Mouse (Mus musculus): ENCODE results near the gene Gm9945. TPM values are rescaled to one million over a fixed set of nuclear protein-coding genes. Genes with fewer than 3 reads are reported as not detected.
A peak's percentile ranks its signal among the peaks of the same experiment; 100 is the strongest.

The Gm9945 gene
- polyA plus RNA-seq, 1 experiment from 2014 or later, result not detected

DNA sequence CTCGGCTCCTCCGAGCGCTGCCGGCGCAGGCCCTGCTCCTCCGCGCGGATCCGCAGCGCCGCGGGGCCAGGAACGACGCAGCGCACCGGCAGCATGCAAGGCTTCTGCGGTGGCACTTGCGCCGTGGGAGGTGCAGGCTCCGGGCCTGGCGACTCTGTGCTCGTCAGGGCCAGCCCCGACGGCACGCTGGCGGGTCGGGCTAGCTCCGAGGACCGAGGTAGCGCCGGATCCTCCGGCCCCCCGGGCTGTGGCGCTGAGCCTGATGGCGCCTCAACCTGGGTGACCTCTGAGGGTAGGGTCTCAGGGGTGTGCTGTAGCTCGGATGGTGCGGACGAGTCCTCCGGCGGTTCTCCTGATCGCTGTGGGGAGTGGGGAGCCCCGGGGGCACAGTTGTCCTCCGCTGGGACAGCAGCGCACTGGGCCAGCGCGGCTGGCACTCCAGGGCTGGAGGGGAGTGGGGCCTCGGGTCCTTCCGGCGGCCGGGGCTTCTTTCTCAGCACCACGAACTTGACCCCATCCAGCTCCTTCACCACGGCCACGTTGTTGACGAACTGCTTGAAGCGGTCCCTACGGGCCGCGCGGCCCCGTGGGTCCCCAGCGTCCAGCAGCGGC is 689 bp upstream of the Gm9945 start:
- Histone ChIP-seq H3K4me3 (peak overlapping the region; percentile 55), H3K4me1 (replicated peaks) (peaks cover 19% of the 10 kb centered on the region), H3K27me3 (replicated peaks) (peaks cover 65% of the 10 kb centered on the region), H3K9me3 (replicated peaks) (no peaks in the 10 kb centered on the region), H3K4me2 (peak overlapping the region; percentile 88), H3K36me3 (no peaks in the 10 kb centered on the region), H3K27ac (ENCODE audit: poor library complexity, severe bottlenecking) (no peak overlapping the region), H3K9ac (peak overlapping the region; percentile 54)
- ATAC-seq (ENCODE audit: insufficient number of reproducible peaks, low FRiP score), result peak; percentile 35; the same call in 1 of the 2 replicates
- WGBS, result under 1% methylated on average over 62 of the region's 62 CpGs

GRCm38 (mm10) chr11:53481088-53481730 is 1.2 kb downstream of the Gm9945 start:
- Histone ChIP-seq H3K27ac (ENCODE audit: poor library complexity, severe bottlenecking) (no peak overlapping the region), H3K4me2 (no peak overlapping the region), H3K9me3 (replicated peaks) (no peaks in the 10 kb centered on the region), H3K9ac (no peak overlapping the region), H3K36me3 (no peaks in the 10 kb centered on the region), H3K4me3 (no peak overlapping the region), H3K27me3 (replicated peaks) (peaks cover 52% of the 10 kb centered on the region), H3K4me1 (replicated peaks) (peaks cover 19% of the 10 kb centered on the region)
- ATAC-seq (ENCODE audit: insufficient number of reproducible peaks, low FRiP score), result peak; percentile 37; the same call in 1 of the 2 replicates
- 66% methylated on average over 4 of the region's 4 CpGs for WGBS

- no peak overlapping the region for H3K4me2 ChIP-seq
- H3K36me3 ChIP-seq, result no peaks in the 10 kb centered on the region
- 52% methylated on average over 9 of the region's 9 CpGs for WGBS
- H3K4me3 ChIP-seq, result no peak overlapping the region
- no peak overlapping the region for H3K9ac ChIP-seq
- H3K9me3 ChIP-seq (replicated peaks), result no peaks in the 10 kb centered on the region
- peaks cover 57% of the 10 kb centered on the region for H3K27me3 ChIP-seq (replicated peaks)
- no peak; the same call in 1 of the 2 replicates for ATAC-seq (ENCODE audit: insufficient number of reproducible peaks, low FRiP score)
- H3K27ac ChIP-seq (ENCODE audit: poor library complexity, severe bottlenecking), result no peak overlapping the region
- H3K4me1 ChIP-seq (replicated peaks), result peaks cover 28% of the 10 kb centered on the region
Observed at GRCm38 (mm10) chr11:53483159-53483891, 3.4 kb downstream of the Gm9945 start.

DNA sequence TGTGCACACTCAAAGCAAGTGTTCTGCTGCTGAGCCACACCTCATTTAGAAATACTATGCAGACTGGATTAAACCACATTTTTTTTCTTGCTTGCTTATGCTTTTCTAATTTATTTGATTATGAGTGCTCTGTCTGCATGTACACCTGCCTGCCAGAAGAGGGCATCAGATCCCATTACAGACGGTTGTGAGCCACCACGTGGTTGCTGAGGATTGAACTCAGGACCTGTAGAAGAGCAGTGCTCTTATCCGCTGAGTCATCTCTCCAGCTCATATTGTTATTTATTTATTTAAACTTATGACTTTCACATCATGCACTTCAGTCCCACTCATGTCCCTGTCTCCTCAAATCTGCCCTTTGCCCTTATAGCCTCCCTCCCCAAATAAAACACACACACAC is 5.8 kb downstream of the Gm9945 start:
- Histone ChIP-seq H3K27ac (ENCODE audit: poor library complexity, severe bottlenecking) (no peak overlapping the region), H3K27me3 (replicated peaks) (peaks cover 35% of the 10 kb centered on the region), H3K4me1 (replicated peaks) (peaks cover 11% of the 10 kb centered on the region), H3K9ac (no peak overlapping the region), H3K4me2 (no peak overlapping the region), H3K36me3 (no peaks in the 10 kb centered on the region), H3K9me3 (replicated peaks) (no peaks in the 10 kb centered on the region), H3K4me3 (no peak overlapping the region)
- WGBS, result 43% methylated on average over 3 of the region's 3 CpGs
- ATAC-seq (ENCODE audit: insufficient number of reproducible peaks, low FRiP score), result no peak

DNA sequence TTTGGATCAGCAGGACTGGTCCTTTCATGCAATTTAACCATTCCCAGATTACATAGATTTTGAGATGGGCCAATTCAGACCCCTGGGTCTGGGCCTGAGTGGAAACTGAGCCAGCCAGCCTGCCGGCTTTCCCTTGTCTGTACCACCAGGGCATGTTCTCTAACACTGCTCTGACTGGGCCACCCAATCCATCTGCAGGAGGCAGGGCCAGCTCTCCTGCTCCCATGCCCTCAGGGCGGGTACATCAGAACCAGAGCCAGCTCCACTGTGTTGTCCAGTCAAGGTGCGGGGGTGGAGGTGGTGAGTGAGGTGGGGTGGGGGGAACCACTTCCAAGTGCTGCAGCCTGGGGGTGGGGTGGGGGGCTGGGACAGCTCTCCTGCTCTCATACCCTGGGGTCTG is 6.4 kb downstream of the Gm9945 start:
- Histone ChIP-seq H3K4me3 (no peak overlapping the region), H3K27ac (ENCODE audit: poor library complexity, severe bottlenecking) (no peak overlapping the region), H3K9me3 (replicated peaks) (no peaks in the 10 kb centered on the region), H3K4me1 (replicated peaks) (peaks cover 11% of the 10 kb centered on the region), H3K9ac (no peak overlapping the region), H3K4me2 (no peak overlapping the region), H3K36me3 (no peaks in the 10 kb centered on the region), H3K27me3 (replicated peaks) (peaks cover 31% of the 10 kb centered on the region)
- no peak for ATAC-seq (ENCODE audit: insufficient number of reproducible peaks, low FRiP score)
- WGBS, result 70% methylated on average over 3 of the region's 3 CpGs

GRCm38 (mm10) chr11:53486822-53487594 is 7.0 kb downstream of the Gm9945 start:
- Histone ChIP-seq H3K36me3 (no peaks in the 10 kb centered on the region), H3K4me1 (replicated peaks) (peaks cover 15% of the 10 kb centered on the region), H3K27ac (ENCODE audit: poor library complexity, severe bottlenecking) (no peak overlapping the region), H3K9me3 (replicated peaks) (no peaks in the 10 kb centered on the region), H3K27me3 (replicated peaks) (peaks cover 28% of the 10 kb centered on the region), H3K9ac (peak overlapping the region; percentile 34), H3K4me3 (peak overlapping the region; percentile 27), H3K4me2 (peak overlapping the region; percentile 65)
- ATAC-seq (ENCODE audit: insufficient number of reproducible peaks, low FRiP score), result no peak
- WGBS, result 15% methylated on average over 27 of the region's 27 CpGs

- 92% methylated on average over 5 of the region's 5 CpGs for WGBS
- H3K27me3 ChIP-seq (replicated peaks), result peaks cover 28% of the 10 kb centered on the region
- ATAC-seq (ENCODE audit: insufficient number of reproducible peaks, low FRiP score), result no peak
- no peak overlapping the region for H3K4me2 ChIP-seq
- no peaks in the 10 kb centered on the region for H3K36me3 ChIP-seq
- H3K9ac ChIP-seq, result no peak overlapping the region
- H3K4me1 ChIP-seq (replicated peaks), result peaks cover 28% of the 10 kb centered on the region
- no peak overlapping the region for H3K27ac ChIP-seq (ENCODE audit: poor library complexity, severe bottlenecking)
- H3K4me3 ChIP-seq, result no peak overlapping the region
- H3K9me3 ChIP-seq (replicated peaks), result no peaks in the 10 kb centered on the region
Observed at GRCm38 (mm10) chr11:53489007-53489406, 9.0 kb downstream of the Gm9945 start.

DNA sequence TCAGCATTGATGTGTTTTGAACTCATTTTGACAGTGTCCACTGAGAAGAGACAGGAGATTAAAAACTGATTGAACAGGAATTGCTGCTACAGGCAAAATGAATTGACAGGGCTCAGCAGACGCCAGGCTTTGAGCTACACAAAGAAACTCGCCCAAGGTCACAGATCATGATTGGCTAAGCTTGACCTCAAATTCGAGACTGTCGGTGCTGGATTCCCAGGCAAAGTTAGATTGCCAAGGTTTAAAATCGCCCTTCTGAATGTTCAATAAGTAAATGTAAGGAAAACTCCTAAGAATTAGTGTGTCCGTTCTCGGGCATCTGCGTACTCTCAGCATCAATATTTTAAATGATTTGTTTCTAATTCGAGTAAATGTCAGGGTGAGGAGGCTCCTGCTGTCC is 9.5 kb downstream of the Gm9945 start:
- no peak overlapping the region for H3K4me3 ChIP-seq
- no peak for ATAC-seq (ENCODE audit: insufficient number of reproducible peaks, low FRiP score)
- no peak overlapping the region for H3K9ac ChIP-seq
- H3K27me3 ChIP-seq (replicated peaks), result peaks cover 28% of the 10 kb centered on the region
- WGBS, result 86% methylated on average over 9 of the region's 9 CpGs
- no peaks in the 10 kb centered on the region for H3K9me3 ChIP-seq (replicated peaks)
- H3K4me2 ChIP-seq, result no peak overlapping the region
- H3K4me1 ChIP-seq (replicated peaks), result peaks cover 28% of the 10 kb centered on the region
- no peak overlapping the region for H3K27ac ChIP-seq (ENCODE audit: poor library complexity, severe bottlenecking)
- no peaks in the 10 kb centered on the region for H3K36me3 ChIP-seq

DNA sequence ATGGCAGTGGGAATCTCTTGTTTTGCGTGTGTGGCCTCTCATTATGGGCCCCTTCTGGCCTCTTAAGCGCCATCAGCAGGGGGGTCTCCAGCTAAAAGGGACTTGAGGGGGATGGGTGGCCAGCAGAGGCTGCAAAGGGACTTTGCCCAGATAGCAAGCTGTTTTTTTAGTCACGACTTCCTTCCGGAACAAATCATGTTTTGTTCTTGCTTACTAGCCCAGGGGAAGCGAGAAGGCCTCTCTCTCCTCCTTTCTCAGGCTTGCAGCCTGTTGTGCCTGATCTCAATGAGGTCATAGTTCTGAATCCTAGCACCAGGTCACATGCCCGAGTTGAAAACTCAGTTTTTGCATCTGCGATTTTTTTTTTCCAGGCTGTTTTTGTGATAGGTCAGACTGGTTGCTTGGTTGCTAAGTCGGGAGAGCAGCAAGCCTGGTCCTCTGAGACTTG is 12.0 kb downstream of the Gm9945 start:
- no peak overlapping the region for H3K9ac ChIP-seq
- H3K27me3 ChIP-seq (replicated peaks), result peaks cover 16% of the 10 kb centered on the region
- H3K36me3 ChIP-seq, result no peaks in the 10 kb centered on the region
- WGBS, result 21% methylated on average over 8 of the region's 8 CpGs
- H3K9me3 ChIP-seq (replicated peaks), result no peaks in the 10 kb centered on the region
- H3K4me1 ChIP-seq (replicated peaks), result peaks cover 24% of the 10 kb centered on the region
- no peak overlapping the region for H3K4me3 ChIP-seq
- no peak overlapping the region for H3K27ac ChIP-seq (ENCODE audit: poor library complexity, severe bottlenecking)
- H3K4me2 ChIP-seq, result no peak overlapping the region
- ATAC-seq (ENCODE audit: insufficient number of reproducible peaks, low FRiP score), result no peak

- Histone ChIP-seq H3K9me3 (replicated peaks) (no peaks in the 10 kb centered on the region), H3K27ac (ENCODE audit: poor library complexity, severe bottlenecking) (peak overlapping the region; percentile 11; the same call in 1 of the 2 replicates), H3K9ac (no peak overlapping the region), H3K4me1 (replicated peaks) (peaks cover 16% of the 10 kb centered on the region), H3K36me3 (no peaks in the 10 kb centered on the region), H3K4me3 (no peak overlapping the region), H3K4me2 (no peak overlapping the region), H3K27me3 (replicated peaks) (peaks cover 1% of the 10 kb centered on the region; the same call in 1 of the 2 replicates)
- no peak for ATAC-seq (ENCODE audit: insufficient number of reproducible peaks, low FRiP score)
- WGBS, result 29% methylated on average over 3 of the region's 3 CpGs
Observed at GRCm38 (mm10) chr11:53493243-53493955, 13.4 kb downstream of the Gm9945 start.
